Mouse (Mus musculus) CH12.LX (cell line): ENCODE measurements around the gene Mroh3. TPM values are rescaled to one million over a fixed set of nuclear protein-coding genes. Genes with fewer than 3 reads are reported as not detected.

Experiments used
- DNase-seq: peaks from one replicate; pipeline ENCODE4 v3.0.0-alpha.2; 2013; ENCODE audit errors: extremely low read depth
- H3K27ac ChIP-seq: 2 replicates; pipeline ENCODE4 v1.5.1; 2012; ENCODE audit warnings: low read depth, mild to moderate bottlenecking, control low read depth, moderate library complexity; ENCODE audit not compliant: insufficient read depth
- H3K27me3 ChIP-seq: replicated peaks from 2 replicates; pipeline ENCODE3; 2012; ENCODE audit warnings: inconsistent platforms
- H3K36me3 ChIP-seq, 2 experiments: replicated peaks in 1 of 2; 2 replicates each; pipeline versions ENCODE3 to v1.6.1; 2012; ENCODE audit warnings: inconsistent platforms in 1 of 2, low read length in 1 of 2, mild to moderate bottlenecking in 1 of 2, mixed read lengths in 1 of 2, moderate library complexity in 1 of 2; ENCODE audit not compliant: control insufficient read depth in 1 of 2, insufficient read depth in 1 of 2
- H3K4me1 ChIP-seq, 2 experiments: 2 replicates each; pipeline ENCODE4 v1.6.1; 2012; ENCODE audit warnings: inconsistent platforms in 1 of 2, moderate library complexity in 1 of 2; ENCODE audit not compliant: insufficient read depth in 2 of 2, control insufficient read depth in 1 of 2
- H3K4me2 ChIP-seq: 2 replicates; pipeline ENCODE4 v1.6.1; 2012; ENCODE audit warnings: low read depth, mild to moderate bottlenecking, control low read depth; ENCODE audit not compliant: poor library complexity, insufficient read depth, severe bottlenecking
- H3K4me3 ChIP-seq, 3 experiments: fragments of 150-350 bp in 1 of 3; sonication (generic) in 1 of 3; replicated peaks in 1 of 3; 2 replicates each; pipeline versions ENCODE3 to v1.5.1; 2011 to 2012; ENCODE audit warnings: low read depth in 2 of 3, low read length in 2 of 3, mild to moderate bottlenecking in 2 of 3, moderate library complexity in 2 of 3, control low read depth in 1 of 3, improper control_type of control experiment in 1 of 3, inconsistent platforms in 1 of 3, mixed read lengths in 1 of 3; ENCODE audit not compliant: poor library complexity in 1 of 3
- H3K79me2 ChIP-seq: replicated peaks from 2 replicates; pipeline ENCODE4 v1.6.1; 2012; ENCODE audit warnings: mild to moderate bottlenecking, moderate library complexity; ENCODE audit not compliant: control insufficient read depth, poor library complexity, insufficient read depth, severe bottlenecking; ENCODE audit errors: extremely low read depth
- H3K9ac ChIP-seq: 2 replicates; pipeline ENCODE4 v1.6.1; 2012; ENCODE audit warnings: low read depth, mild to moderate bottlenecking, control low read depth, moderate library complexity; ENCODE audit not compliant: insufficient read depth
- H3K9me3 ChIP-seq: replicated peaks from 2 replicates; pipeline ENCODE3; 2012; ENCODE audit warnings: low read length, inconsistent platforms, mixed read lengths
- BHLHE40 ChIP-seq: IDR thresholded peaks from 2 replicates; pipeline ENCODE4 v1.6.1; 2011; ENCODE audit warnings: mild to moderate bottlenecking, low read depth, low read length, improper control_type of control experiment
- CHD1 ChIP-seq: IDR thresholded peaks from 2 replicates; pipeline ENCODE4 v1.6.1; 2012; ENCODE audit warnings: low read depth, low read length, improper control_type of control experiment, inconsistent platforms
- CHD2 ChIP-seq: IDR thresholded peaks from 2 replicates; pipeline ENCODE4 v1.6.1; 2011; ENCODE audit warnings: low read length, improper control_type of control experiment
- CTCF ChIP-seq, 2 experiments: IDR thresholded peaks in 1 of 2; conservative IDR thresholded peaks in 1 of 2; 2 replicates each; pipeline ENCODE4 v1.5.1; 2011 to 2012; ENCODE audit warnings: low read depth in 2 of 2, low read length in 2 of 2, improper control_type of control experiment in 1 of 2, inconsistent platforms in 1 of 2, mild to moderate bottlenecking in 1 of 2, moderate library complexity in 1 of 2
- EP300 ChIP-seq: IDR thresholded peaks from 2 replicates; pipeline ENCODE4 v1.6.1; 2011; ENCODE audit warnings: low read length, improper control_type of control experiment
- ETS1 ChIP-seq: conservative IDR thresholded peaks from 2 replicates; pipeline ENCODE4 v1.6.1; 2012; ENCODE audit warnings: low read depth, mild to moderate bottlenecking, inconsistent platforms, low read length, improper control_type of control experiment, moderate library complexity
- GABPA ChIP-seq: IDR thresholded peaks from 2 replicates; pipeline ENCODE4 v1.6.1; 2012; ENCODE audit warnings: low read depth, low read length, improper control_type of control experiment, inconsistent platforms; ENCODE audit not compliant: insufficient replicate concordance
- IRF4 ChIP-seq: IDR thresholded peaks from 2 replicates; pipeline ENCODE4 v1.6.1; 2014; ENCODE audit warnings: low read depth, mild to moderate bottlenecking, inconsistent platforms, low read length, improper control_type of control experiment
- JUN ChIP-seq: IDR thresholded peaks from 2 replicates; pipeline ENCODE4 v1.6.1; 2011; ENCODE audit warnings: low read depth, mild to moderate bottlenecking, low read length, improper control_type of control experiment, moderate library complexity; ENCODE audit not compliant: insufficient read depth
- JUND ChIP-seq: conservative IDR thresholded peaks from 2 replicates; pipeline ENCODE4 v1.6.1; 2011; ENCODE audit warnings: low read depth, low read length, improper control_type of control experiment
- KAT2A ChIP-seq: IDR thresholded peaks from 2 replicates; pipeline ENCODE4 v1.6.1; 2012; ENCODE audit warnings: low read length, improper control_type of control experiment, inconsistent platforms; ENCODE audit not compliant: insufficient replicate concordance
- MAFK ChIP-seq: IDR thresholded peaks from 2 replicates; pipeline ENCODE4 v1.6.1; 2011; ENCODE audit warnings: low read length, improper control_type of control experiment; ENCODE audit not compliant: insufficient replicate concordance
- MAX ChIP-seq: IDR thresholded peaks from 2 replicates; pipeline ENCODE4 v1.6.1; 2011; ENCODE audit warnings: low read length, improper control_type of control experiment
- MAZ ChIP-seq: IDR thresholded peaks from 2 replicates; pipeline ENCODE4 v1.6.1; 2012; ENCODE audit warnings: low read depth, mild to moderate bottlenecking, inconsistent platforms, low read length, improper control_type of control experiment, moderate library complexity
- MEF2A ChIP-seq: IDR thresholded peaks from 2 replicates; pipeline ENCODE4 v1.6.1; 2014; ENCODE audit warnings: low read depth, mild to moderate bottlenecking, inconsistent platforms, low read length, improper control_type of control experiment, borderline replicate concordance
- MYC ChIP-seq: IDR thresholded peaks from 2 replicates; pipeline ENCODE4 v1.6.1; 2011; ENCODE audit warnings: low read depth, mild to moderate bottlenecking, improper control_type of control experiment, low read length
- NELFE ChIP-seq: IDR thresholded peaks from 2 replicates; pipeline ENCODE4 v1.6.1; 2011; ENCODE audit warnings: low read depth, low read length, improper control_type of control experiment
- NRF1 ChIP-seq: IDR thresholded peaks from 2 replicates; pipeline ENCODE4 v1.6.1; 2014; ENCODE audit warnings: low read depth, mild to moderate bottlenecking, inconsistent platforms, low read length, improper control_type of control experiment, moderate library complexity
- PAX5 ChIP-seq: IDR thresholded peaks from 2 replicates; pipeline ENCODE4 v1.6.1; 2012; ENCODE audit warnings: low read length, inconsistent platforms, mixed read lengths
- POLR2AphosphoS2 ChIP-seq: IDR thresholded peaks from 2 replicates; pipeline ENCODE4 v1.6.1; 2011; ENCODE audit warnings: low read depth, low read length, improper control_type of control experiment
- RAD21 ChIP-seq: IDR thresholded peaks from 2 replicates; pipeline ENCODE4 v1.6.1; 2011; ENCODE audit warnings: low read depth, mild to moderate bottlenecking, low read length, improper control_type of control experiment, moderate library complexity
- SIN3A ChIP-seq: IDR thresholded peaks from 2 replicates; pipeline ENCODE4 v1.6.1; 2012; ENCODE audit warnings: low read length, improper control_type of control experiment, inconsistent platforms
- SMC3 ChIP-seq: IDR thresholded peaks from 2 replicates; pipeline ENCODE4 v1.6.1; 2011; ENCODE audit warnings: low read depth, low read length, improper control_type of control experiment
- TCF12 ChIP-seq: IDR thresholded peaks from 2 replicates; pipeline ENCODE4 v1.6.1; 2014; ENCODE audit warnings: low read depth, mild to moderate bottlenecking, inconsistent platforms, low read length, improper control_type of control experiment
- USF1 ChIP-seq: IDR thresholded peaks from 2 replicates; pipeline ENCODE4 v1.6.1; 2014; ENCODE audit warnings: low read depth, mild to moderate bottlenecking, inconsistent platforms, low read length, improper control_type of control experiment
- ZC3H11A ChIP-seq: IDR thresholded peaks from 2 replicates; pipeline ENCODE4 v1.6.1; 2012; ENCODE audit warnings: low read depth, mild to moderate bottlenecking, inconsistent platforms, low read length, improper control_type of control experiment
- ZKSCAN1 ChIP-seq: IDR thresholded peaks from 2 replicates; pipeline ENCODE4 v1.6.1; 2012; ENCODE audit warnings: low read depth, inconsistent platforms, low read length, improper control_type of control experiment, borderline replicate concordance
- ZMIZ1 ChIP-seq: IDR thresholded peaks from 2 replicates; pipeline ENCODE4 v1.6.1; 2012; ENCODE audit warnings: low read depth, mild to moderate bottlenecking, inconsistent platforms, low read length, improper control_type of control experiment
- ZNF384 ChIP-seq: IDR thresholded peaks from 2 replicates; pipeline ENCODE4 v1.6.1; 2012; ENCODE audit warnings: low read depth, low read length, improper control_type of control experiment, inconsistent platforms
- dilution Hi-C: fragments of 300-500 bp; cut with MboI; formaldehyde crosslinking; loops from 2 replicates; pipeline ENCODE4 v1.14.3; 2020; ENCODE audit warnings: low sequenced_read_pairs; ENCODE audit not compliant: extremely low pct_unique_long_range_greater_than_20kb, extremely low pct_ligation_motif_present
- in situ Hi-C: fragments of 300-500 bp; cut with MboI; formaldehyde crosslinking; loops from 3 replicates; pipeline ENCODE4 v1.14.3; 2019; ENCODE audit warnings: low sequenced_read_pairs, low pct_ligation_motif_present, low pct_unique_long_range_greater_than_20kb, mixed read lengths
- polyA plus RNA-seq: library from polyadenylated mRNA; unstranded; fragments of >175 nt; gene quantifications from 2 replicates; pipeline ENCODE4 v1.2.1, GENCODE M21; 2012; ENCODE audit warnings: low read depth; ENCODE audit not compliant: insufficient read length
- total RNA-seq, 2 experiments: library from RNA; depleted of rRNA; stranded (reverse); fragments of 300-350 nt in 1 of 2; fragments of >200 nt in 1 of 2; gene quantifications; 2 replicates each; pipeline ENCODE4 v1.2.3; 2012 to 2014

Mroh3 gene
- total and polyA plus RNA-seq, 3 experiments = not detected

- TF ChIP-seq EP300 (no peak), USF1 (peak; percentile 30; the same call in 1 of the 2 replicates)
- dilution Hi-C loops = no loop called here
- Histone ChIP-seq H3K4me3 (peak overlapping the region in 1 of 3 experiments; percentile 29), H3K9me3 (no peaks in the 10 kb centered on the region), H3K27ac (0 out of 2 replicates have a peak overlapping the region, but pooled peaks have one; percentile 4), H3K36me3 (peaks cover 19 to 37% of the 10 kb centered on the region in 2 experiments), H3K4me2 (no peak overlapping the region), H3K9ac (0 out of 2 replicates have a peak overlapping the region, but pooled peaks have one; percentile 3), H3K27me3 (no peaks in the 10 kb centered on the region), H3K79me2 (peaks cover 29% of the 10 kb centered on the region), H3K4me1 (peaks cover 45 to 72% of the 10 kb centered on the region in 2 experiments)
- in situ Hi-C loops = no loop called here
- no peak for DNase-seq
Measured at GRCm38 (mm10) chr1:136141176-136141950, 71.3 kb downstream of the Mroh3 start.

DNA sequence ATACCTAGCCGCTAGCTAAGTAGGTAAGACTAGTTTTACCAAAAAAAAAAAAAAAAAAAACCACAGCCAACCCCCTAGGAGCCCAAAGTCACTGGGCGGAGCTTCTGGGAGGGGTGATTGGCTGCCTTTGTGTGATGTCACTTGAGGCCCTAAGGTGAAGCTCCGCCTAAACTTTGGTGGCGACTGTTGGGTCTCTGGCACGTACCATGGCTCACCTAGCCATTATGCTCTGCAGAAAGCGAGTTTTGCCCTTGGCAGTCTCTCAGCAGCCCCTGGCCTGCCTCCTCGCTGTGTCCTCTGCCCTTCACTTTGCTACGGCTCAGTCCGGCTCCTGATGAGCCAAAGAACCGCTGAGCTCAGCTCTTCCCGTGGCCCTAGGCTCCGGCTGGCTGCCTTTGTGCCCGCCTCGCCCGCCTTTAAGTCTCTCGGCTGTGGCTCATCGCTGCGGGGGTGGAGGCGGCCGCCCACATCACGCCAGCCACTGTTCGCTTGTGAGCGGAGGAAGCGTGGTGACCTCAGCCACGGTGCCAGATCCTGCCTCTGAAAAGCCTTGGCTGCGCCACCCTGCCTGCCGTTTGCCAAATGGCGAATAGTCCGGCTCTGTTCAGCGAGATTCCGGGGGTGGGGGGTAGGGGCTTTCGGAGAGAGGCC is 72.5 kb downstream of the Mroh3 start:
- no peaks in the 10 kb centered on the region for H3K27me3 ChIP-seq
- H3K36me3 ChIP-seq = peaks cover 9 to 26% of the 10 kb centered on the region in 2 experiments
- H3K4me3 ChIP-seq = peak overlapping the region; percentile 59 to 64 (median 63)
- peak overlapping the region; percentile 57 for H3K9ac ChIP-seq
- no peaks in the 10 kb centered on the region for H3K9me3 ChIP-seq
- H3K4me1 ChIP-seq = peaks cover 50 to 84% of the 10 kb centered on the region in 2 experiments
- H3K4me2 ChIP-seq = peak overlapping the region; percentile 96
- peak overlapping the region; percentile 73 for H3K27ac ChIP-seq
- dilution Hi-C loops = no loop called here
- peak; percentile 95 for DNase-seq
- in situ Hi-C loops = loop anchor here (10.0 kb wide), 1 partner anchor 375 kb away; the partner anchor contains the start of gene Phlda3
- H3K79me2 ChIP-seq = peaks cover 29% of the 10 kb centered on the region
- TF ChIP-seq CTCF (conservative IDR thresholded peaks at IDR 0.05 in 1 of 2, IDR thresholded peaks at IDR 0.05 in 1 of 2; ENCODE audit: low read depth in 2 of 2, low read length in 2 of 2) = no peak
- no peak; the same call in 1 of the 2 replicates for TF ChIP-seq BHLHE40
- TF ChIP-seq MYC = no peak
- TF ChIP-seq ZC3H11A = no peak
- no peak for TF ChIP-seq USF1
- peak; percentile 80; the same call in 1 of the 2 replicates for TF ChIP-seq ZMIZ1
- no peak for TF ChIP-seq NRF1
- peak; percentile 90 for TF ChIP-seq NELFE
- TF ChIP-seq MAFK = peak; percentile 57; the same call in 1 of the 2 replicates
- TF ChIP-seq GABPA = no peak
- 0 out of 2 replicates have a peak, but pooled peaks have one; percentile 37 for TF ChIP-seq CHD1
- TF ChIP-seq SIN3A = 0 out of 2 replicates have a peak, but pooled peaks have one; percentile 62
- no peak for TF ChIP-seq RAD21
- TF ChIP-seq MAX = no peak
- TF ChIP-seq IRF4 = no peak
- TF ChIP-seq ETS1 = no peak
- TF ChIP-seq CHD2 = 0 out of 2 replicates have a peak, but pooled peaks have one; percentile 9
- TF ChIP-seq JUN = no peak
- no peak for TF ChIP-seq MEF2A
- TF ChIP-seq JUND = no peak
- peak; percentile 98 for TF ChIP-seq ZNF384
- TF ChIP-seq KAT2A = no peak
- no peak for TF ChIP-seq PAX5
- TF ChIP-seq ZKSCAN1 = no peak
- no peak for TF ChIP-seq SMC3
- TF ChIP-seq POLR2AphosphoS2 = 0 out of 2 replicates have a peak, but pooled peaks have one; percentile 51
- TF ChIP-seq TCF12 = peak; percentile 70; the same call in 1 of the 2 replicates
- no peak for TF ChIP-seq MAZ
